Mouse (Mus musculus): ENCODE measurements at regions not wholly inside any gene's neighbourhood (a gene's known extent, or its start where the extent isn't known, plus 50 kb on each side); places are given as distances from the start of the nearest gene placed in this dataset.

DNA sequence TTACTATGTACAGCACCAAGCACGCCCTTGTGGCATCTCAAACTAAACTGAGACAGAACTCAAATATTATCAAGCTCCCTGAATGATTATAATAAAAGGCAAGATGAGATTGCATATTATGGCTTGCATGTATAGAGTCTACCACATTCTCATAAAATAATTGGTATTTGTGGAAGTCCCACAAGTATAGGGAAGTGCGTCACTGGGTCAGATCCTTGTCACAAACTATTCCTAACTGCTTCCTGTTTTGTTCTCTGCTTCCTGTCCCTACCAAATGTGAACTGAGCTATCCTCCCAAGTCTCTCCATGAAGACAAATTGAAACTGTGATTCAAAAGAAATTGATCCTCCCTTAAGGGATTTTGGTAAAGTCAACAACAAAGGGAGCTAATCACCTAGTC lies 78.0 kb upstream of the Otogl start:
- no peak for TF ChIP-seq JUND (IDR thresholded peaks at IDR 0.05; ENCODE audit: low read depth, low read length)
- TF ChIP-seq POLR2A (IDR thresholded peaks at IDR 0.05; ENCODE audit: control insufficient read depth in 1 of 2, insufficient read depth in 1 of 2, low read depth in 1 of 2, low read length in 2 of 2, poor library complexity in 1 of 2) = no peak
- TF ChIP-seq NELFE (IDR thresholded peaks at IDR 0.05; ENCODE audit: low read depth, low read length) = no peak
- no peak for TF ChIP-seq GATA1 (IDR thresholded peaks at IDR 0.05; ENCODE audit: low read depth, low read length)
- TF ChIP-seq CTCF (IDR thresholded peaks at IDR 0.05 in 2 of 3, conservative IDR thresholded peaks at IDR 0.05 in 1 of 3; ENCODE audit: control insufficient read depth in 1 of 3, insufficient read depth in 1 of 3, low read depth in 2 of 3, low read length in 3 of 3, poor library complexity in 1 of 3, severe bottlenecking in 1 of 3) = no peak
- TF ChIP-seq HCFC1 (IDR thresholded peaks at IDR 0.05; ENCODE audit: low read depth, low read length) = no peak
- TF ChIP-seq TAL1 (IDR thresholded peaks at IDR 0.05; ENCODE audit: low read length) = no peak
- no peak for TF ChIP-seq SIN3A (IDR thresholded peaks at IDR 0.05; ENCODE audit: low read length)
- no peak for TF ChIP-seq CHD1 (IDR thresholded peaks at IDR 0.05; ENCODE audit: low read depth, low read length)
- no peak for TF ChIP-seq ZNF384 (IDR thresholded peaks at IDR 0.05; ENCODE audit: low read depth, low read length)

Data from MEL (cell line).